Mouse (Mus musculus) T-helper 2 cell (primary cell): ENCODE measurements around the gene Atf7ip.

Experiments used
- in situ Hi-C: fragments of 300-600 bp; cut with MboI, MseI; formaldehyde crosslinking; loops from one replicate; pipeline ENCODE4 v1.15.1; 2025; ENCODE audit warnings: high pct_unique_total_duplicates

The Atf7ip gene

GRCm38 (mm10) chr6:136551550-136552109 is 45.7 kb downstream of the Atf7ip start:
- in situ Hi-C loops: no loop called here

DNA sequence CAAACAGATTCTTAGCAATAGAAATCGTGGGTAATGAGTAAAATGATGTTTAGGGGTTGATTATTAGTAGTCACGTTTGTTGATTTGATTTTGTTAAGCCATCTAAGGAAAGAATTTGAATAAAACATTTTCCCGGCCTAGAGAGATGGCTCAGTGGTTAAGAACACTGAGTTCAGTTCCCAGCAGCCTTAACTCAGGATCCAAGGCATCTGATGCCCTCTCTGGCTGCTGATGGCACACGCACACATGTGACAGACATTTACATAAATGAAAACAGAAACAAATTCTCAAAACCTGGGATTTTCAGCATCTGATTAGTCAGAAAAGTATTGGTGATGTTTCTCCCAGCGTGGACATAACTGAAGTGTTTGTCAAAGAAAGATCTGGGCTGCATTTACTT is 47.2 kb downstream of the Atf7ip start:
- in situ Hi-C loops: no loop called here

- in situ Hi-C loops: no loop called here
Measured at GRCm38 (mm10) chr6:136553767-136554569, 48.0 kb downstream of the Atf7ip start.

GRCm38 (mm10) chr6:136554774-136555522 is 49.0 kb downstream of the Atf7ip start:
- in situ Hi-C loops: loop anchor here (5.0 kb wide), 2 partner anchors 93 to 133 kb away; no protein-coding TSS in a partner anchor

DNA sequence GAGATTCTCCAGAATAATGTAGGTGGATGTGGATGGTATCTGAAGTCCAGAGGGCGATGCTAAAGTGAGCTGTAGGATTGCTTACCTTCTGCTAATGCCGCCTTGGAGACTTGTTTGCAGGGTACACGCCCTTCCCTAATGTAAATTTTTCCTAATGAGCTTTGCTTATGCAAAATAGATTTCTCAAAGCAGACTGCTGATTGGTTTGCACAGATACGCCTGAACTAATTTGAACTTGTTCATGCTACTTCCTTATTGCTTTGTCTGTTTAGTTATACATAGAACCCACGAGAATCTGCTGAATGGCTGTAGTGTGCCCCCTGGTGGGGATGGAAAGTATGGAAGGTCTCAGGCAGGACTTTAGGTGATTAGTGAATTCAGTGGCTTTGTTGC is 49.6 kb downstream of the Atf7ip start:
- in situ Hi-C loops: loop anchor here (5.0 kb wide), 2 partner anchors 93 to 133 kb away; no protein-coding TSS in a partner anchor

GRCm38 (mm10) chr6:136558288-136559005 is 52.5 kb downstream of the Atf7ip start:
- in situ Hi-C loops: loop anchor here (5.0 kb wide), 2 partner anchors 96 to 136 kb away; no protein-coding TSS in a partner anchor

GRCm38 (mm10) chr6:136566002-136566401 is 60.0 kb downstream of the Atf7ip start:
- in situ Hi-C loops: no loop called here

GRCm38 (mm10) chr6:136590739-136591138 is 84.8 kb downstream of the Atf7ip start:
- in situ Hi-C loops: no loop called here

GRCm38 (mm10) chr6:136594541-136594940 is 88.6 kb downstream of the Atf7ip start:
- in situ Hi-C loops: no loop called here

- in situ Hi-C loops: no loop called here
Measured at GRCm38 (mm10) chr6:136602601-136603000, 96.6 kb downstream of the Atf7ip start.

DNA sequence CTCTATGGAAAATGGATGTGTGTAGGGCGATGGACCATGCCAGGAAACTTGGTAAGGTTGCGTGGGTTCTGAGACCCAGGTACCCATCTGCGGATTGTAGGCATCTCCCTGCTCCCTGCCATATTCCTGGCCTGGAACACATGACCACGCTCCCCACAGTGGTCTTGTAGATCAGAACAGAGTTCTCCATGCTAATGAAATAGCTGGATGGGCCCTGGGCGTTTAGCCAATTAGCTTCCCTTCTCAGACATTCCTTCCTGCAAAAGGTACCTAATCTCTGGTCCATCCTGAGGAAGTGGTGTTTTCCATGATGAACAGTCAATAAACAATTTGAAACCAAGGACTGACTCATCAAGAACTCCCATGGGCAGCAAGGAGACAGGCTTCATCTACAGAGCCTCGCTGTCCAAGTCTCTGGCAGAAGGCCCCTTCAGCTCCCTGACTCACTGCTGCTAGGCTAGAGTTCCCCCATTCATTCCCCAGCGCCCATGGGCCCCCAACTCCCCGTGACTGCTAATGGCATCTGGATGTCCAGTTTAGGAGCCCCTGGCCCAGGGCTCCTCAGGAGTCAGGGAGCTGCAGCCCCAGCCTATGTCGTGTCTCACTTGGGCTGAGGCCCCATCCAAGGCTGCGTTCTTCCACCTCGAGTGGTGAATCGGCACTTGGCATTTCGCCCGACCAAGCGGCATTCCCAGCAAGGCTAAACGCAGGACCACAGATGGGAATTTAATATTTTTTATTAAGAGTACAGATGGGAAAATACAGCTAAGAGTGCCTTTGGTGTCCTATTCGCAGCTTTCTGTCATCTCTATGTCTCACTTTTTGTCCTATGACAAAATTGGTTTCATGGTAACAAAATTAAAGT is 105.6 kb downstream of the Atf7ip start:
- in situ Hi-C loops: no loop called here

DNA sequence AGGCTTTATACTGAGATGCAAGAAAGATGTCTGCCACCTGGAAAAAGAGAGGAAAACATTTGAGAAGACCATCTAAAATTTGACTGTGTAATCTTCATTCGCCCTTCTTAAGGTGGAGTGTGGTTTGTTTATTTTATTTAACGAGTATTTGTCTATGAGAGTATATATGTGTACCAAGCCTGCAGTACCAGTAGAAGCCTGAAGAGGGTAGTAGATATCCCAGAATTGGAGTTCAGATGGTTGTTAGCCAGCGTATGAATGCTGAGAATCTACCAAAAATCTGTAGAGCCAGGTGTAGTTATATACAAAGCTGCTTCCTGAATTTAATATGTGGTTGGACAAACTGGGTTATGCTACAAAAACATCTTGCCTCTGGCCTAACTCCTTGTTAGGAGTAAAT is 106.3 kb downstream of the Atf7ip start:
- in situ Hi-C loops: no loop called here

GRCm38 (mm10) chr6:136614156-136614555 is 108.2 kb downstream of the Atf7ip start:
- in situ Hi-C loops: no loop called here

DNA sequence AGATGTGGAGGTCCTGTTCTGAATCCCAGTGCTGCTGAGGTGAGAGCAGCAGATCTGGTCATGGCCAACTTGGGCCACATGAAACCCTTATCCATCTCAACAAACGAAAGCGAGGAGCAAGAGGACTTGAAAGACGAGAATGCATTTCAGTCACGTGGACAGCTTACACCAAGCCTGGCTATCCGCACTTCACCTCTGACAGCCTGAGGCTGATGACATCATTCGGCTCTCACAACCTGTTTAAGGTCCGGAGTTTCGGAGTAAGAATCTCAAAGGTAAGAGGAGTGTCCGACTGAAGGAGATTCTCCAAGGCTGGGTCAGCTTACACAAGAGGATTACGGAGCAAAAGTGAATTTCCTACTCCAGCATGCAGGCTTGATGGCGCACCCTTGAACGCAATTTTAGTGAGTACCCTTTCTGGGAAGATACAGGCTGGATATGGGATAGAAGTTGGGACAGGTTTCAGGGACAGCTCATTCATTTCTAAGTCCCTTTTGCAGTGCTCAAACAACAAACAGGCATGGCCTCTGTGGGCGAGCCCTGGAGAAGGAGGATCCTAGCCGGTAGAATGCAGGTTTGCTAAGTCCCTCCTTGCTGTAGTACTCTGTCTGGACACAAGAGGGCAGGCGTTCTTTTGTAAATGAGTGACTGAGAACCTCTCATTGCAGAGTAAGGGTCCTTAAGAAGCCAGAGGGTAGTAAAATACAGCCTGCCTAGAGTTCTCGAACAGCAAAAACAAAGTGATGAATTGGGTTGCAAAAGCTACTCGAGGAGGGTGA is 114.6 kb downstream of the Atf7ip start:
- in situ Hi-C loops: loop anchor here (10.0 kb wide), 1 partner anchor 114 kb away; no protein-coding TSS in a partner anchor

DNA sequence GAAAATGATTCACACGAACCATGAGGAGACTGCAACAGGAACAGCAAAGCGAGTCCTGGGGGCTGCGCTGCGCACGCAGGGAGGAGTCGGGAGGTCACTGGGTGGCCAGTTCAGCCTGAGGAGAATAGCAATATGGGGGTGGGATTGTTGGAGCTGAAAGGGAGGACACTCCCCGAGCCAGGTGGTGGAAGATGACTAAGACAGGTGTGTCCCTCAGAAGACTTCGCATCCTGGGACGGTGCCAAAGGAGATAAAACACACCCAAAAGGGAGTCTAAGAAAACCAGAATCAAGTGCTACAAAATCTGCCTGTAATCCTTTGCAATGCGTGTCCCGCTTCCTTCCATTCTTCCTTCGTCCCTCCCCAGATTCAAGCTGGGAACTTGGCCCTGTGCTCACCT is 119.5 kb downstream of the Atf7ip start:
- in situ Hi-C loops: loop anchor here (10.0 to 25.0 kb wide), 3 partner anchors 109 to 1038 kb away; no protein-coding TSS in a partner anchor

DNA sequence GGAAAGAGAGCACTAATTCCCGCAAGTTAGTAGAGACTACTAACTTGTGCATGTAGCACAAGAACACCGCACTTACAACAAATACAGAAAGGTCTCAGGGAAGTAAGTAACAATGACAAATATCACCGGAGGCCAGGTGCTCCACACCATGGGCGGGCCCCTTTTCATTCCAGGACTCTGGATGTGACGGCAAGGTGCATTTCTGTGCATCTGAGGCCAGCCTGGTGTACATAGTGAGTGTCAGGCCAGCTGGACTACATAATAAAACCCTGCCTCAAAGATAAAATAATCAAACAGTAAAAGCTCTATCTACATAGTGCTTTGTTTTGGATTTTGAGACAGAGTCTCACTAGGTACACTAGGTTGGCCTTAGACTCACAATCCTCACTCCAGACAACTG is 123.7 kb downstream of the Atf7ip start:
- in situ Hi-C loops: loop anchor here (10.0 to 25.0 kb wide), 3 partner anchors 105 to 1042 kb away; no protein-coding TSS in a partner anchor

DNA sequence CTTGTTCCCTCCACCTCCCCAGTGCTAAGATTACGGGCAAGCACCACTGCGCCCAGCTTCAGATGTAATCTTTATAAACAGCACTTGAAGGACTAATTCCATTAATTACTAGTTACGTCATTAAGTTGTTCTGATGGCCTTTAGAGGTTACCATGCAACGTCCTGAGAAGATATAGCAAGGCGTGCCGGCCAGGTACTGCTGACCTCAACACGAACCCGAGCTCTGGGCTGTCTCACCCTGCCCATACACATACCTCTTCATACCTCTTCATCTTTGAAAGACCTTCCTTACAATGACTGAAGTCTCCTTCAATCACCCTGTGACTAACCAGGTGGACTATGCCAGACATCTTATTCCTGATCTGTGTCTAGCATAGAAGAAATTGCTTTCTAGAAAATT is 125.6 kb downstream of the Atf7ip start:
- in situ Hi-C loops: loop anchor here (25.0 kb wide), 2 partner anchors 356 to 1044 kb away; no protein-coding TSS in a partner anchor

- in situ Hi-C loops: loop anchor here (25.0 kb wide), 2 partner anchors 355 to 1045 kb away; no protein-coding TSS in a partner anchor
Measured at GRCm38 (mm10) chr6:136631945-136632534, 126.1 kb downstream of the Atf7ip start.

DNA sequence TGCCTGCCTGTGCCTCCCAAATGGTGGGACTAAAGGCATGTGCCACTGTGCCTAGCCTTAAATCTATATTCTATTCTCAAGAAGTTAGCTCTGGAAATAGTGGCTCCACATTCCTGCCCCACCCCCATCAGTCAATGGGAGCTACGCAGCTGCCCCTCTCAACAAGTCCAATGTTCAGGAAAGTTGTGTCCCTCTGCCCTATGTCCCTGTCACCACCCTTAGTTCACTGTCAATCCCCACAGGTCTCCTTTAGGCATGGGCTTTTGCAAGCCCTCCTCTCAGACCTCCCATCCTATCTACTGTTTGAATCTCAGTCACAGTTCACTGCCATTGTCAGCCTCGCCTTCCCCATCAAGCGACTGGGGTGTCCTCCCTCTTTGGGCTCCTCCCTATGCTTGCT is 127.2 kb downstream of the Atf7ip start:
- in situ Hi-C loops: loop anchor here (25.0 kb wide), 2 partner anchors 354 to 1046 kb away; no protein-coding TSS in a partner anchor
